Mouse (Mus musculus) cerebellum, postnatal 10 days (tissue): ENCODE measurements at regions not wholly inside any gene's neighbourhood (a gene's known extent, or its start where the extent isn't known, plus 50 kb on each side); places are given as distances from the start of the nearest gene placed in this dataset.

Source experiments
- DNase-seq, 2 experiments: peaks; one replicate each; pipeline ENCODE4 v3.0.0; 2021; ENCODE audit warnings: mixed read lengths in 2 of 2

DNA sequence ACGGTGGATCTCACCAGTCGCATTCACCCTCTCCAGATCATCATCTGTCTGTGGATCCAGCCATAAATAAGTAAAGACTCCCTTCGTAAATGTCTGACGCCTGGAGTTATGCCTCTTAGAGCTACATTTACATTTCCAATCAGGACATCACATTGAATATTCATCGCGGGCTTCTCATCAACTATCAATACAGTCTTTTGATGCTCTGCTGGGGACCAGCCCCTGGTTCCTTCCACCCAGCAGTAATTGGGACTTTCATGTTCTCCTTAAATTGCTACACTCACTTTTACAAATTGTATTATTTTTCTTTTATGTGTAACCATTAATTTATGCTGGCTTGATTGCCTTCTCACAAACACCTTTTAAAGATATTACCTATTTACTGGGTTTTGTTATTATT lies 125.7 kb upstream of the Cnr1 start:
- no peak for DNase-seq

DNA sequence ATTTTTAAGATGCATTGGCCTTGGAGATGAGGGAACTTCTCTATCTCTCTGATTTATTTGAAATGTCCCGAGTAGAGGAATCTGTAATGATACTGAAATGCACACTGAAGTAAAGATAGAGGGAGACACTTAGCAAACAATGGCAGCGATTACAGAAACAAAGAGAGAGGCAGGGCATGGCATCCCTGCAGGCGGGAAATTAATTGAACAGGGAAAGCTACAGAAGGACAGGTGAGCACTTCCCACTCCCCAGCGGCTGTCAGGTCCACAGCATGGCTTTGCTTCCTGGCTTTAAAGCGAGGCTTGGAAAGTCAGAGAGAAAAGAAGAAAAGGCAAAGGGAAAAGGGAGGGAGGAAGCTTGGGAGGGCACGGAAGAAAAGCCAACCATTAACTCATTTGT lies 125.3 kb upstream of the Cnr1 start:
- peak; percentile 39 for DNase-seq

DNA sequence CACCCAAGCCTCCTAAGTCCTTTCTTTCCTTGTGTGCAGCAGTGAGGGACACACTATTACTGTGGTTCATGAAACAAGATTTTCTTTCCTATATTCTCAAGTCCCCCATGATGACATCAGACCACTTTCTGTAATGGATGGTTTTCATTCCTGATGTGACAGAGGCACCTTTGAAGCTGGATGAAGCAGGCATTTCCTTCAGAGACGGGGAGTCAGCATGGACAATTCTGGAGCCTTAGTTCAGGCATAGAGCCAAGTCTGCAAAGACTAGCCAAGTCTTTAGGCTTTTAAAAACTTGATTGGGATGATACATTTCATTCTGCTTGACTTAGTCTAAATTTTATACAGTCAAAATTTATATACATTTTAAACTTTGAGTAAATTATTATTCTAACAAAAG lies 124.6 kb upstream of the Cnr1 start:
- DNase-seq = peak; percentile 39 to 54

DNA sequence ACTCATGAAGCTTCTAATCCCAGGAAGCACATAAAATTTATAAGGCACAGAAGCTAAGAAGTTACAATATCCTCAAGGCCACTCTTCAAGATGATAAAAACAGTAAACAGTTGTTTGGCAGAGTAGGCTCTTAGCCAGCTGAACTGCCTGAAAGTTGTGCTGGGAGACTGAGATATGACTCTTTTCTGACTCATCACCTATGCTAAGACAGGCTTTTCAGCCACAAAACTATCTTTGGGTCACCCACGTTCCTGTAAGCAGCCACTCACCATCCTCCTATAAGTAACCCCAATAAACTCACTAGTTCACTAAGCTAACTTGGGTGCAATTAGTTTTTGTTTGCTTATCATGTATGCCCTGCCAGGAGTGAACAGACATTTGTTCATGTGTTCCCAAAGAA lies 112.1 kb upstream of the Cnr1 start:
- no peak for DNase-seq

DNA sequence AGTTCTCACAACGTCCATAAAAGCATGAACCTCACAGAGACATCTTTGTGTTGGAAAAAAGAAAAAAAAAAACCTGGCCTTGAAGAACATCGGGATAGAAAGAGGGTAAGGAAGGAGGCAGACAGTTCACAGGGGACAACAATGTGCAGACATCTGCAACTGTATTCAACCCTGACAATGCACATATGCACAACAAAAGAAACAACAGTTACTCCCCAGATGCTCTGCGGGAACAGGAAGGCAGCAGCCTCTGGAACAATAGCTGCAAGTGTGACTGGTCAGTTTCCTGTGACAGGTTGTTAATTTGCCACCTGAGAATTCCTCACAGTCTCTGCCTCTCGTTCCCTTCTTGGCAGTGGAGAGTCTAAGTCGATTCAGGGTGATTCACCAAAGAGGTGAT lies 100.5 kb upstream of the Cnr1 start:
- DNase-seq = no peak

DNA sequence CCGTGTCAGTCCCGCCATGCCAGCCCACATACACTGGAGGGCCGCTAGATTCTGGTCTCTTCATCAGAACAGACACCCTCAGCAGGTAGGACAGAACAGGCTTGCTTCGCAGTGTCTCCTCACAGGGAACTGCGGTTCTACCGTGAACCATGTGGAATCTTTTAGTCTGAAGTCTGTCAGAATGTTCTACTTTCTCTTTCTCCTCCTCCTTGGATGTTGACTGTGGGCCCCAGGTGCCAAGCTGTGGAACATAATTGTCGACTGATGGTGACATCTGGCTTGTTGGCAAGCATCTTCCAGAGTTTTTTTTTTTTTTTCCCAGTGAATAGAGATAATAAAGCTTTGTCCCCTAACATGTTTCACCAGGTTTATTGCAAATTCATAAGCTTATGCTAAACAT lies 91.3 kb upstream of the Cnr1 start:
- DNase-seq = peak; percentile 64 to 74

DNA sequence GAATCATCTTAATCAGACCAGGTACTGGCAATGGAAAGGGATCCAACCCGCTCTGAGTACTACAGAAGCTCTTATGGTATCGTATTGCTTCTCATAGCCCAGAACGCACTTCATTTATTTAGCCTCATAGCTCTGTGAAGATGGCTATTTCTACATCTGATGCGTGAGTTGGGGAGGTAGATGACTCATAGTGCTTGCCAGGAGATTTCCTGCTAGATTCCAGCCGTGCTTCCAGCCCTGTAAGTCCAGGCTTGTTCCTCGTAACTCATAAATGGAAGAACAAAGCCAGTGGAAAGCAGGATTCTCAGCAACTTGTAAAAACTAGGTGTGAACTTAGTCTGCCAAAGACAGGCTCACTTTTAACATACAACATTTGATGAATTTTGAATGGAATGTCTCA lies 86.0 kb upstream of the Cnr1 start:
- DNase-seq = no peak

DNA sequence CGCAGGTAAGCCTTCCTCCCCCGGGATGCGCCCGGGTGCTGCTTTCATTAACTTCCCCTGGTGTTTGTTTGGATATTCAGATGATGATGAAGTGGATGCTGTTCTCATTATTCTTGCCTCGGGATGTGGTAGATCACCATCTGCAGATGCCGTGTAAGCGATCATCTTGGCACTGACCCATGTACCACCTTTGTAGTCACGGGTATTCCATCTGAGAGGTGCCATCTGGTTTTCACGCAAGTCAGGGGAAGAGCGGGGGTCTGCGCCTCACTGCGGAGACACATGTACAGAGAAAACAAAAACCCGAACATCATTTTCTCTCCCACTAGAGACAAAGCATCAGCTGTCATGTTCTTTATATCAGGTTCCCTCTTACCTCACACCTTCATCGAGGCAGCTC lies 84.3 kb upstream of the Cnr1 start:
- peak; percentile 79 for DNase-seq

DNA sequence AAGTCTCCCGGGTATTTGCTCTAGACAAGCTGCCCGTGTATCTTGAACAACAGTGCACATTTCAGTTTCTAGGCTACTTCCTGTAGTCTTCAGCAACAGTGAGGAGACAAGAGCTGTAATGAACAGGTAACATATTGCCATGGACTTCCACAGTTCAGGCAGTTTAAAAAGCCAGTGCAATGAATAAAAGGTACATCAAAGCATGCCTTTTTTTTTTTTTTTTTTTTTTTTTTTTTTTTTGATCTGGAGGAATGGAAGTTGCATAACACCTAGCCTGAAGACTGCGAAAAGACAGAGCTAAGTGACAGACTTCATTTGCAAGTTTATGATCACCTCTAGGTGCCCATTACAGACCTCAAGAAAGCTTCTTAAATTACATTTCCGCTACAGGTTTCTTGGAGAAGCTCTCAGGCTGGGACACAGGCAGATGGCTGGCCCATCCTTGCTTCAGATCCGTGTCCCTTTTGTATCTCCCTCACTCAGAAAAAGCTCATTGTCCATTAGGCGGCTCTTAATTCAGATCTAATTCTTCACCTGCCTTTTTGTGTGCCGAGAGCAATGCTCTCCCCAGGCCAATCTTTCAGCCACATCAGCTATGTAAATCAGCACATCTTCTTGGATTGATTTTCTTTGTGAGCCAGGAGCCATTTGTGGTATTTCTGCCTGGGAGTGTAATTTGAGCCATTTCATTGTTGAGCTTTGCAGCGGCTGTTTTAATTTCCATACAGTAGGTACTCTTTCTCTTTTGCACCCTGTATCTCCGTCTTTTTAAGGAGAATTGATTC lies 78.6 kb upstream of the Cnr1 start:
- DNase-seq = no peak

DNA sequence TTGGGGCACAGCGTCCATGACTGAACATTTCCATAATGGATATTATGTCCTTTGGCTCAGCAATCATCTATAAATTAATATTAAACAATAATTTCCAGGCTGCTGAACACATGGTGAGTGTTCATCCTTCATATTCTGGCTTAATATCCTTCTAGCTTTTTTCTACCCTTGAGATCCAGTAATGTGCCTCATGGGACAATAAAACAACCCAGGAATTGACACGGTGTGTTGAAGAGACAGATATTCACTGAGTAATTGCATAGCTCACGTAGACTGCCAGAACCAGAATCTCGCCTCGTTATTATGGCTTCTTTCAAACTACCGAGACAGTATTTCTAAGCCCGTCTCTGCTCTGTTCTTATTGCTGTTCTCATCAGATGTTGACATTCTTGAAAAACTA lies 74.1 kb upstream of the Cnr1 start:
- DNase-seq = no peak

DNA sequence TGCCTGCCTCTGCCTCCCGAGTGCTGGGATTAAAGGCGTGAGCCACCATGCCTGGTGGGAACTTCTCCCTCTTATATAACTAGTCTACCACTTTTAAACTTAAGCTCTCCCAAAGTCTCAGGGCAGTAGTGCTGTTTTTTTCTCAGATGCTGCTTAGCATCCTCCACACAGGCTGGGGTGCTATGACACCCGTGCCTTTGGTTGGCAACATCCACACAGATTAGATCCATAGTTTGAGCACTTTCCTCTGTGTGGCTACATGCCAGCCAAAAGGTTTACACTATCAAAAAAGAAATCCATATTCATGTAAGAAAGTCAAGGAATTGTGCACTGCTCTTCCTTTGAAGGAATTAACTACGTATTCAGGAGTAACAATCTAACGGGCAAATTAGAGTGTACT lies 72.1 kb upstream of the Cnr1 start:
- DNase-seq = no peak

DNA sequence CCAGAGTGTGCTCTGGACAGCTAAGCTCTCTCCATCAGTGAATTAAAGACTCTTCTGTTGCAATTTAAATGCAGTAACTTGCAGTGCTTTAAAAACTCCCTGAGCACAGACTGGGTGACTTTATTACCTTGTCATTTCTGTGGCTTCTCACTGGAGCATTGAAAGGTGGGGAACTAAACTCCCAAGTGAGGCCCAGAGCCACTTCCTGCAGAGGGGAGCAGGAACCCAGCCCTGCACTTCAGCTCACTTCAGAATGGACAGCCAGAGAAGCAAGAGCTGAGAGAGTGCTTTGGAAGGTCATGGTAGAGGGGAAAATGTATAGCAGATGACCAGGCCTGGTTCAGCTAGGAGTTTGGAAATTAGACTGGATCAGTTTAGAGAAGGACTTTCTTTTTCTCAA lies 69.3 kb upstream of the Cnr1 start:
- no peak for DNase-seq

DNA sequence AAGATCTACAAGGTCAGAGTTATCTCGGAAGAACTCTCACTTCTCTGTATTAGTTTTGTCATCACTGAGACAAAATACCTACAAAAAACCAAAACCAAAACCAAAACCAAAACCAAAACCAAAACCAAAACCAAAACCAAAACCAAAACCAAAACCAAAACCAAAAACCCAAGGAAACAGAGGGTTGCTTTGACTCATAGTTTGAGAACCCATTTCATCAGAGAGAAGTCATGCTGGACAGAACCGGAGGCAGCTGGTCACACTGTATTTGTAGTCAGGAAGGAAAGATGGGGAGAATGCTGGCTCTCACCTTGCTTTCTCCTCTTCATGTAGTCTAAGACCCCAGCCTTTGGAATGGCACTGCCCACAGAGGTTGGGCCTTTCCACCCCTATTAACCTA lies 57.3 kb upstream of the Cnr1 start:
- no peak for DNase-seq

DNA sequence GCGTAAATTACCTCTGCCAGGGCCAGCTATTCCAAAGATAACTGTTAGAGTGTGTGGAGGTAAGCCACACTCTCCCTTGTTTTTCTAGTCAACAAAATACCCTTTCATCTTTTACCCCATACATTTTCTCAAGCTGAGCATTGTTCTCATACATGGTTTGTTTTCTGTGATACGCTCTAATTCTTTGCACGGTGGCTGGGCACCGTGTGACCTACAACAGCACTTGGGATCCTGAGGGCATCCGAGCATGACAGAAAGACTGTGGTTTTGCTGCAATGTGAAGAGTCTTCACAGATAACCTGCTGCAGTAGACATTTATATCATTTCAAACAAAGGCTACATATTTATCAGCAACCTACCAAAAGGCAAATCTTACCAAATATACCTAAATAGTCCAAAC lies 55.1 kb upstream of the Cnr1 start:
- no peak for DNase-seq
